Mouse (Mus musculus) liver, embryonic 11.5 days (tissue): ENCODE data around the gene Iqce. TPM values are rescaled to one million over a fixed set of nuclear protein-coding genes. Genes with fewer than 3 reads are reported as not detected.

Experiments used
- ATAC-seq: fragments of 200-750 bp; cut with Nextera tagmentation; replicated peaks from 2 replicates; pipeline ENCODE4 v1.8.0; 2017; ENCODE audit warnings: moderate number of reproducible peaks, mild to moderate bottlenecking, moderate TSS enrichment, moderate library complexity; ENCODE audit not compliant: low FRiP score
- DNase-seq: peaks from one replicate; pipeline ENCODE4 v3.0.0-alpha.2; 2017; ENCODE audit warnings: low spot score
- H3K27ac ChIP-seq: fragments of 300-500 bp; sonication (generic); 2 replicates; pipeline ENCODE4 v1.5.1; 2014; ENCODE audit warnings: mild to moderate bottlenecking, low read depth, low read length, control low read depth
- H3K27me3 ChIP-seq: fragments of 300-500 bp; sonication (generic); replicated peaks from 2 replicates; pipeline ENCODE4 v1.6.1; 2014; ENCODE audit warnings: low read length, mixed read lengths; ENCODE audit not compliant: control insufficient read depth, insufficient read depth
- H3K36me3 ChIP-seq: fragments of 300-500 bp; sonication (generic); 2 replicates; pipeline ENCODE4 v1.6.1; 2014; ENCODE audit warnings: mild to moderate bottlenecking, low read length, moderate library complexity, mixed read lengths; ENCODE audit not compliant: control insufficient read depth, insufficient read depth
- H3K4me1 ChIP-seq: fragments of 300-500 bp; sonication (generic); replicated peaks from 2 replicates; pipeline ENCODE4 v1.6.1; 2014; ENCODE audit warnings: low read length, mixed read lengths; ENCODE audit not compliant: control insufficient read depth, insufficient read depth
- H3K4me2 ChIP-seq: fragments of 300-500 bp; sonication (generic); 2 replicates; pipeline ENCODE4 v1.6.1; 2014; ENCODE audit warnings: mild to moderate bottlenecking, control low read depth, moderate library complexity
- H3K4me3 ChIP-seq: fragments of 300-500 bp; sonication (generic); 2 replicates; pipeline ENCODE4 v1.5.1; 2014; ENCODE audit warnings: low read depth, low read length, control low read depth
- H3K9ac ChIP-seq: fragments of 300-500 bp; sonication (generic); 2 replicates; pipeline ENCODE4 v1.6.1; 2014; ENCODE audit warnings: low read depth, low read length, control low read depth
- H3K9me3 ChIP-seq: fragments of 300-500 bp; sonication (generic); 2 replicates; pipeline ENCODE4 v1.6.1; 2016; ENCODE audit warnings: low read length, inconsistent platforms, mixed read lengths; ENCODE audit not compliant: control insufficient read depth
- WGBS: fragments of 180-500 bp; shearing (Covaris S2); extraction: QIAGEN DNeasy Blood & Tissue Kit; methylation state at CpG from one replicate; pipeline ENCODE4 v1.1.7; 2014; 5-methylcytosine and 5-hydroxymethylcytosine counted together
- polyA plus RNA-seq: library from polyadenylated mRNA; unstranded; fragments of >200 nt; fragmentation: Nextera tagmentation; extraction: Ambion mirVana; gene quantifications from 2 replicates; pipeline ENCODE4 v1.2.1, GENCODE M21; 2014

Iqce gene
- polyA plus RNA-seq, 1 experiment from 2014 or later, result 14.4 TPM

- DNase-seq (no peak), ATAC-seq (no peak)
- Histone ChIP-seq H3K9me3 (no peaks in the 10 kb centered on the region), H3K4me3 (no peak overlapping the region), H3K4me2 (no peak overlapping the region), H3K36me3 (peaks cover 12% of the 10 kb centered on the region; the same call in 1 of the 2 replicates), H3K4me1 (peaks cover 45% of the 10 kb centered on the region), H3K27ac (no peak overlapping the region), H3K27me3 (no peaks in the 10 kb centered on the region), H3K9ac (no peak overlapping the region)
- WGBS, result 46% methylated on average over 2 of the region's 2 CpGs
Observed at GRCm38 (mm10) chr5:140640812-140641211, 61.4 kb downstream of the Iqce start.

- 85% methylated on average over 14 of the region's 14 CpGs for WGBS
Observed at GRCm38 (mm10) chr5:140639871-140640270, 62.3 kb downstream of the Iqce start.

GRCm38 (mm10) chr5:140639312-140639711, 62.9 kb downstream of the Iqce start:
- peaks cover 16% of the 10 kb centered on the region for H3K36me3 ChIP-seq
- DNase-seq (no peak), ATAC-seq (no peak)
- H3K27me3 ChIP-seq, result no peaks in the 10 kb centered on the region
- H3K4me1 ChIP-seq, result peaks cover 31% of the 10 kb centered on the region
- no peaks in the 10 kb centered on the region for H3K9me3 ChIP-seq
- H3K4me2 ChIP-seq, result no peak overlapping the region
- H3K4me3 ChIP-seq, result no peak overlapping the region
- no peak overlapping the region for H3K9ac ChIP-seq
- no peak overlapping the region for H3K27ac ChIP-seq
- 86% methylated on average over 4 of the region's 4 CpGs for WGBS

More at GRCm38 (mm10) chr5:140639871-140640270, 62.3 kb downstream of the Iqce start:
- peaks cover 36% of the 10 kb centered on the region for H3K4me1 ChIP-seq
- DNase-seq (no peak), ATAC-seq (no peak)
- H3K36me3 ChIP-seq, result peaks cover 16% of the 10 kb centered on the region
- H3K27me3 ChIP-seq, result no peaks in the 10 kb centered on the region
- H3K27ac ChIP-seq, result 0 out of 2 replicates have a peak overlapping the region, but pooled peaks have one; percentile 6
- H3K4me3 ChIP-seq, result no peak overlapping the region
- H3K9me3 ChIP-seq, result no peaks in the 10 kb centered on the region
- H3K9ac ChIP-seq, result no peak overlapping the region
- no peak overlapping the region; the same call in 1 of the 2 replicates for H3K4me2 ChIP-seq

GRCm38 (mm10) chr5:140638484-140638883, 63.7 kb downstream of the Iqce start:
- H3K9me3 ChIP-seq, result no peaks in the 10 kb centered on the region
- no peak overlapping the region for H3K4me3 ChIP-seq
- H3K27ac ChIP-seq, result no peak overlapping the region
- 80% methylated on average over 6 of the region's 6 CpGs for WGBS
- DNase-seq, result no peak
- H3K9ac ChIP-seq, result no peak overlapping the region
- ATAC-seq, result no peak
- H3K4me1 ChIP-seq, result peaks cover 24% of the 10 kb centered on the region
- no peak overlapping the region for H3K4me2 ChIP-seq
- peaks cover 16% of the 10 kb centered on the region for H3K36me3 ChIP-seq
- no peaks in the 10 kb centered on the region for H3K27me3 ChIP-seq

GRCm38 (mm10) chr5:140637989-140638388, 64.2 kb downstream of the Iqce start:
- WGBS, result 82% methylated on average over 3 of the region's 3 CpGs
- no peaks in the 10 kb centered on the region for H3K27me3 ChIP-seq
- H3K27ac ChIP-seq, result no peak overlapping the region
- H3K9me3 ChIP-seq, result no peaks in the 10 kb centered on the region
- H3K4me1 ChIP-seq, result peaks cover 21% of the 10 kb centered on the region
- H3K36me3 ChIP-seq, result peaks cover 18% of the 10 kb centered on the region
- DNase-seq (no peak), ATAC-seq (no peak)
- no peak overlapping the region for H3K4me3 ChIP-seq
- H3K4me2 ChIP-seq, result no peak overlapping the region
- no peak overlapping the region for H3K9ac ChIP-seq

- H3K4me1 ChIP-seq, result peaks cover 13% of the 10 kb centered on the region
- H3K27ac ChIP-seq, result peak overlapping the region; percentile 32; the same call in 1 of the 2 replicates
- no peak overlapping the region for H3K4me2 ChIP-seq
- H3K9me3 ChIP-seq, result no peaks in the 10 kb centered on the region
- WGBS, result 86% methylated on average over 6 of the region's 6 CpGs
- H3K9ac ChIP-seq, result peak overlapping the region; percentile 9; the same call in 1 of the 2 replicates
- H3K4me3 ChIP-seq, result no peak overlapping the region
- H3K36me3 ChIP-seq, result peaks cover 23% of the 10 kb centered on the region
- H3K27me3 ChIP-seq, result no peaks in the 10 kb centered on the region
- ATAC-seq, result no peak
- DNase-seq, result no peak
Observed at GRCm38 (mm10) chr5:140637058-140637410, 65.1 kb downstream of the Iqce start.

- no peak overlapping the region for H3K4me2 ChIP-seq
- no peak overlapping the region for H3K4me3 ChIP-seq
- H3K27ac ChIP-seq, result peak overlapping the region; percentile 32; the same call in 1 of the 2 replicates
- DNase-seq (no peak), ATAC-seq (no peak)
- H3K4me1 ChIP-seq, result peaks cover 7% of the 10 kb centered on the region
- H3K36me3 ChIP-seq, result peaks cover 23% of the 10 kb centered on the region
- H3K27me3 ChIP-seq, result no peaks in the 10 kb centered on the region
- H3K9ac ChIP-seq, result no peak overlapping the region; the same call in 1 of the 2 replicates
- WGBS, result 79% methylated on average over 7 of the region's 7 CpGs
- no peaks in the 10 kb centered on the region for H3K9me3 ChIP-seq
Observed at GRCm38 (mm10) chr5:140636316-140637057, 65.7 kb downstream of the Iqce start.

- Histone ChIP-seq H3K9ac (no peak overlapping the region), H3K4me3 (no peak overlapping the region), H3K36me3 (peaks cover 28% of the 10 kb centered on the region), H3K4me2 (no peak overlapping the region), H3K4me1 (no peaks in the 10 kb centered on the region), H3K27me3 (no peaks in the 10 kb centered on the region), H3K9me3 (no peaks in the 10 kb centered on the region), H3K27ac (no peak overlapping the region)
- ATAC-seq (no peak), DNase-seq (no peak)
- WGBS, result 94% methylated on average over 26 of the region's 26 CpGs
Observed at GRCm38 (mm10) chr5:140634798-140635722, 67.1 kb downstream of the Iqce start.
